8 mouse cellular contexts compared by ENCODE assay signal in genomic region chr1:151564377-151564776, GRCm38 (mm10). TPM values are rescaled to one million over a fixed set of nuclear protein-coding genes. Genes with fewer than 3 reads are reported as not detected.
DNase-seq lines count a peak whose midpoint lies in the region; ATAC-seq and TF ChIP-seq lines count a peak whose summit lies in the region.

No protein-coding gene starts in this region.

- WGBS in forebrain, embryonic 11.5 days = 19% methylated on average over 12 of the region's 12 CpGs
- WGBS in neural tube, embryonic 15.5 days = 13% methylated on average over 12 of the region's 12 CpGs

- in situ Hi-C loops in CH12.LX (cut with MboI; ENCODE audit: low pct_ligation_motif_present, low pct_unique_long_range_greater_than_20kb, low sequenced_read_pairs) = no loop called here

- peaks cover 0 to 12% of the 10 kb centered on the region in 2 experiments; a peak in 2 of 4 replicates for H3K4me1 ChIP-seq in CH12.LX (ENCODE audit: control insufficient read depth in 1 of 2, insufficient read depth in 2 of 2)
- H3K4me1 ChIP-seq in forebrain, embryonic 11.5 days (replicated peaks; ENCODE audit: control insufficient read depth, insufficient read depth, low read length) = no peaks in the 10 kb centered on the region
- peaks cover 8% of the 10 kb centered on the region for H3K4me1 ChIP-seq in neural tube, embryonic 15.5 days
- peaks cover 2% of the 10 kb centered on the region for H3K4me1 ChIP-seq in testis, adult 2 months (ENCODE audit: control insufficient read depth, insufficient read depth, low read length)

- no peaks in the 10 kb centered on the region for H3K79me2 ChIP-seq in CH12.LX (replicated peaks; ENCODE audit: control insufficient read depth, extremely low read depth, insufficient read depth, poor library complexity, severe bottlenecking)

- no peak for TF ChIP-seq POLR2A in CH12.LX (IDR thresholded peaks at IDR 0.05; ENCODE audit: low read depth, low read length)
- no peak for TF ChIP-seq POLR2A in testis, adult 2 months (IDR thresholded peaks at IDR 0.05; ENCODE audit: control insufficient read depth, low read depth, low read length)

- peak; percentile 70 for DNase-seq in CH12.LX (ENCODE audit: extremely low read depth)
- DNase-seq in c-Kit-positive CD71-negative TER-119-negative erythroid progenitor cells, embryonic 14.5 days (ENCODE audit: low read depth) = peak; percentile 49
- peak; percentile 85 for DNase-seq in forebrain, embryonic 11.5 days (ENCODE audit: low spot score)
- DNase-seq in heart, postnatal 36 days = peak; percentile 89 to 94
- DNase-seq in layer of hippocampus, adult 11-12 months (ENCODE audit: low spot score) = peak; percentile 76
- peak; percentile 78 to 82 for DNase-seq in lung, adult 18-20 months

- peak; percentile 62 to 96 for TF ChIP-seq CTCF in CH12.LX (conservative IDR thresholded peaks at IDR 0.05 in 1 of 2, IDR thresholded peaks at IDR 0.05 in 1 of 2; ENCODE audit: low read depth in 2 of 2, low read length in 2 of 2)
- peak; percentile 76 for TF ChIP-seq CTCF in testis, adult 2 months (IDR thresholded peaks at IDR 0.05; ENCODE audit: control insufficient read depth, insufficient read depth, insufficient replicate concordance, low read depth, low read length)

- ATAC-seq in forebrain, embryonic 11.5 days (replicated peaks; ENCODE audit: low FRiP score) = peak; percentile 84
- peak; percentile 63; the same call in 1 of the 2 replicates for ATAC-seq in neural tube, embryonic 15.5 days (ENCODE audit: low FRiP score)

- TF ChIP-seq EP300 in CH12.LX (IDR thresholded peaks at IDR 0.05; ENCODE audit: low read length) = no peak

- H3K27me3 ChIP-seq in CH12.LX (replicated peaks) = no peaks in the 10 kb centered on the region
- H3K27me3 ChIP-seq in forebrain, embryonic 11.5 days (ENCODE audit: control insufficient read depth, insufficient read depth, low read length) = no peaks in the 10 kb centered on the region
- 0 out of 2 replicates have a peak, but pooled peaks cover under 1% of the 10 kb centered on the region for H3K27me3 ChIP-seq in neural tube, embryonic 15.5 days (replicated peaks)
- no peaks in the 10 kb centered on the region for H3K27me3 ChIP-seq in testis, adult 2 months (ENCODE audit: control insufficient read depth, insufficient read depth, low read length)

- H3K36me3 ChIP-seq in CH12.LX (replicated peaks in 1 of 2; ENCODE audit: control insufficient read depth in 1 of 2, insufficient read depth in 1 of 2, low read length in 1 of 2) = no peaks in the 10 kb centered on the region
- no peaks in the 10 kb centered on the region for H3K36me3 ChIP-seq in forebrain, embryonic 11.5 days (ENCODE audit: control insufficient read depth, insufficient read depth, low read length)
- no peaks in the 10 kb centered on the region for H3K36me3 ChIP-seq in neural tube, embryonic 15.5 days
- H3K36me3 ChIP-seq in testis, adult 2 months (ENCODE audit: control insufficient read depth, insufficient read depth, low read length) = no peaks in the 10 kb centered on the region

- TF ChIP-seq RAD21 in CH12.LX (IDR thresholded peaks at IDR 0.05; ENCODE audit: low read depth, low read length) = peak; percentile 94

- H3K9ac ChIP-seq in CH12.LX (ENCODE audit: insufficient read depth, low read depth) = no peak overlapping the region
- H3K9ac ChIP-seq in forebrain, embryonic 11.5 days (ENCODE audit: low read length) = no peak overlapping the region
- H3K9ac ChIP-seq in neural tube, embryonic 15.5 days (replicated peaks) = no peak overlapping the region

- H3K27ac ChIP-seq in CH12.LX (ENCODE audit: insufficient read depth, low read depth) = no peak overlapping the region
- no peak overlapping the region for H3K27ac ChIP-seq in forebrain, embryonic 11.5 days (ENCODE audit: low read depth, low read length)
- H3K27ac ChIP-seq in neural tube, embryonic 15.5 days (replicated peaks) = no peak overlapping the region
- no peak overlapping the region for H3K27ac ChIP-seq in testis, adult 2 months (ENCODE audit: control insufficient read depth, insufficient read depth, low read depth, low read length)

- no peaks in the 10 kb centered on the region for H3K9me3 ChIP-seq in CH12.LX (replicated peaks; ENCODE audit: low read length)
- H3K9me3 ChIP-seq in forebrain, embryonic 11.5 days (ENCODE audit: control insufficient read depth, low read length) = no peaks in the 10 kb centered on the region
- H3K9me3 ChIP-seq in neural tube, embryonic 15.5 days (replicated peaks) = no peaks in the 10 kb centered on the region

- peak overlapping the region; percentile 42; the same call in 1 of the 2 replicates for H3K4me2 ChIP-seq in CH12.LX (ENCODE audit: insufficient read depth, low read depth, poor library complexity, severe bottlenecking)
- no peak overlapping the region for H3K4me2 ChIP-seq in forebrain, embryonic 11.5 days (ENCODE audit: low read depth, low read length, severe bottlenecking)
- peak overlapping the region; percentile 13; the same call in 1 of the 2 replicates for H3K4me2 ChIP-seq in neural tube, embryonic 15.5 days

- intact Hi-C loops in heart, postnatal 36 days (cut with DNase I) = loop anchor here (1.0 kb wide), 1 partner anchor 142 kb away; no protein-coding TSS in a partner anchor

- dilution Hi-C loops in CH12.LX (cut with MboI; ENCODE audit: extremely low pct_ligation_motif_present, extremely low pct_unique_long_range_greater_than_20kb, low sequenced_read_pairs) = no loop called here

- no peak overlapping the region for H3K4me3 ChIP-seq in CH12.LX (replicated peaks in 1 of 3; ENCODE audit: low read depth in 2 of 3, low read length in 2 of 3, poor library complexity in 1 of 3)
- H3K4me3 ChIP-seq in forebrain, embryonic 11.5 days (ENCODE audit: low read depth, low read length) = no peak overlapping the region
- H3K4me3 ChIP-seq in neural tube, embryonic 15.5 days (replicated peaks) = no peak overlapping the region
- no peak overlapping the region for H3K4me3 ChIP-seq in testis, adult 2 months (ENCODE audit: control insufficient read depth, low read depth, low read length)

TF ChIP-seq in CH12.LX, 34 proteins besides CTCF, POLR2A, EP300 and RAD21:
- TF ChIP-seq TBP (conservative IDR thresholded peaks at IDR 0.05; ENCODE audit: low read depth, low read length) (no peak), MAX (IDR thresholded peaks at IDR 0.05; ENCODE audit: low read length) (no peak), MEF2A (IDR thresholded peaks at IDR 0.05; ENCODE audit: borderline replicate concordance, low read depth, low read length) (0 out of 2 replicates have a peak, but pooled peaks have one; percentile 34), USF1 (IDR thresholded peaks at IDR 0.05; ENCODE audit: low read depth, low read length) (no peak), MAFK (IDR thresholded peaks at IDR 0.05; ENCODE audit: insufficient replicate concordance, low read length) (no peak), ZC3H11A (IDR thresholded peaks at IDR 0.05; ENCODE audit: low read depth, low read length) (peak; percentile 86), CHD1 (IDR thresholded peaks at IDR 0.05; ENCODE audit: low read depth, low read length) (no peak), ELF1 (IDR thresholded peaks at IDR 0.05; ENCODE audit: low read depth, low read length) (no peak), JUND (conservative IDR thresholded peaks at IDR 0.05; ENCODE audit: low read depth, low read length) (no peak), JUN (IDR thresholded peaks at IDR 0.05; ENCODE audit: insufficient read depth, low read depth, low read length) (no peak), SMC3 (IDR thresholded peaks at IDR 0.05; ENCODE audit: low read depth, low read length) (peak; percentile 98)

RNA-seq across cellular contexts. Expression of gene Fam129a, which starts 6.6 kb away (rescaled TPM):
- total RNA-seq in CH12.LX (2012; rRNA removed) = 25.9 and 48.3 TPM in 2 replicates
- 30.8 and 37.0 TPM in 2 replicates for total RNA-seq in CH12.LX (2014; rRNA removed)
- 26.2 and 27.8 TPM in 2 replicates for polyA plus RNA-seq in CH12.LX (2012; ENCODE audit: insufficient read length, low read depth)
- polyA plus RNA-seq in forebrain, embryonic 11.5 days (2014; fragmentation: Nextera tagmentation; extraction: Ambion mirVana) = 1.1 and 1.3 TPM in 2 replicates
- 10 to 100 TPM; 12.8 to 18.2 TPM for total RNA-seq in heart, postnatal 36 days (2021)
- polyA plus RNA-seq in neural tube, embryonic 15.5 days (2015; fragmentation: Nextera tagmentation; extraction: Ambion mirVana) = 3.6 and 5.4 TPM in 2 replicates
- 7.8 and 8.8 TPM in 2 replicates for polyA plus RNA-seq in testis, adult 2 months (2012; rRNA removed)
